Mouse (Mus musculus) neural tube, embryonic 14.5 days (tissue): ENCODE measurements around the gene Vmn2r116. TPM values are rescaled to one million over a fixed set of nuclear protein-coding genes. Genes with fewer than 3 reads are reported as not detected.
"Not testable (repeated sequence)": the region's sequence is repeated elsewhere in the genome, so short reads cannot be mapped to it uniquely, and the experiment has no call there.

Source experiments
- ATAC-seq: fragments of 200-750 bp; cut with Nextera tagmentation; 2 replicates; pipeline ENCODE4 v1.8.0; 2017; ENCODE audit warnings: low read depth, mild to moderate bottlenecking, moderate TSS enrichment, moderate library complexity
- H3K27ac ChIP-seq: fragments of 300-500 bp; sonication (generic); 2 replicates; pipeline ENCODE4 v1.5.1; 2014; ENCODE audit warnings: low read depth, mild to moderate bottlenecking, control low read depth, low read length, moderate library complexity, mixed read lengths
- H3K27me3 ChIP-seq: fragments of 300-500 bp; sonication (generic); 2 replicates; pipeline ENCODE4 v1.6.1; 2014; ENCODE audit warnings: low read length; ENCODE audit not compliant: control insufficient read depth, insufficient read depth
- H3K36me3 ChIP-seq: fragments of 300-500 bp; sonication (generic); 2 replicates; pipeline ENCODE4 v1.6.1; 2014; ENCODE audit warnings: low read length, mixed read lengths; ENCODE audit not compliant: control insufficient read depth, insufficient read depth
- H3K4me1 ChIP-seq: fragments of 300-500 bp; sonication (generic); 2 replicates; pipeline ENCODE4 v1.6.1; 2014; ENCODE audit warnings: low read length; ENCODE audit not compliant: control insufficient read depth, insufficient read depth
- H3K4me2 ChIP-seq: fragments of 300-500 bp; sonication (generic); 2 replicates; pipeline ENCODE4 v1.6.1; 2014; ENCODE audit warnings: mild to moderate bottlenecking, low read depth, low read length, control low read depth
- H3K4me3 ChIP-seq: fragments of 300-500 bp; sonication (generic); 2 replicates; pipeline ENCODE4 v1.5.1; 2014; ENCODE audit warnings: low read depth, low read length, control low read depth, mixed read lengths
- H3K9ac ChIP-seq: fragments of 300-500 bp; sonication (generic); replicated peaks from 2 replicates; pipeline ENCODE4 v1.6.1; 2014; ENCODE audit warnings: low read depth, mild to moderate bottlenecking, control low read depth, low read length, mixed read lengths
- H3K9me3 ChIP-seq: fragments of 300-500 bp; sonication (generic); 2 replicates; pipeline ENCODE4 v1.6.1; 2016; ENCODE audit warnings: low read length; ENCODE audit not compliant: control insufficient read depth
- WGBS: fragments of 180-500 bp; shearing (Covaris S2); extraction: QIAGEN DNeasy Blood & Tissue Kit; methylation state at CpG from one replicate; pipeline ENCODE4 v1.1.7; 2014; 5-methylcytosine and 5-hydroxymethylcytosine counted together
- polyA plus RNA-seq: library from polyadenylated mRNA; unstranded; fragments of >200 nt; fragmentation: Nextera tagmentation; extraction: Ambion mirVana; gene quantifications from 2 replicates; pipeline ENCODE4 v1.2.1, GENCODE M21; 2014

Gene Vmn2r116
- polyA plus RNA-seq: not detected in 2 replicates

DNA sequence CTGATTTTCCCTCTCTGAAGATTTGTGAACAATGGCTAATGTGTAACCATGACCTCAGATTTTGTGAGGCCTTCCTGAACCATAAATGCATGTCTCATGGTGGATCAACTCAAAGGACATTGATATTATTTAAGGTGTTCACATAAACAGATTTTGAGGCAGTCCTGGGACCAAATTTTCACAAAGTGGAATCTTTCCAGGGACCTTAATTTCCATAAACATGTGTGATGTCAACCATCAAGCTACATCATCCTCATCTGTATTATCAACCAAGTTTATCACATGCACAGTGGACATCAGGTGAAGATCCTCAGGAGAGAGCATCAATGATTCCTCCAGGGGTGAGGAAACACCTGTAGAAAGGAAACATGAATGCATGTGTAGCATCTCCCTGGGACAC, at the start of gene Vmn2r116:
TSS of gene Vmn2r116 (plus strand) at position 301 of the 400 bp plus-strand sequence.
- H3K4me2 ChIP-seq, H3K9ac ChIP-seq: not testable (repeated sequence)

DNA sequence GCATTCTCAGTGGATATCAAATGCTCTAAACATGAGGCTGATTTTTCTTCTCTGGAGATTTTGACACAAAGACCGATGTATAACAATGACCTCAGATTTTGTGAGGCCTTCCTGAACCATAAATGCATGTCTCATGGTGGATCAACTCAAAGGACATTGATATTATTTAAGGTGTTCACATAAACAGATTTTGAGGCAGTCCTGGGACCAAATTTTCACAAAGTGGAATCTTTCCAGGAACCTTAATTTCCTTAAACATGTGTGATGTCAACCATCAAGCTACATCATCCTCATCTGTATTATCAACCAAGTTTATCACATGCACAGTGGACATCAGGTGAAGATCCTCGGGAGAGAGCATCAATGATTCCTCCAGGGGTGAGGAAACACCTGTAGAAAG, 41.0 kb upstream of the Vmn2r116 start, which contains the start of gene Vmn2r115:
TSS of gene Vmn2r115 (plus strand) at position 301 of the 400 bp plus-strand sequence.
- H3K4me3 ChIP-seq, ATAC-seq: not testable (repeated sequence)
- WGBS: 64% methylated on average over 2 of the region's 2 CpGs

More for the DNA sequence above, at the start of gene Vmn2r116:
- not testable (repeated sequence) for H3K27ac ChIP-seq, H3K4me1 ChIP-seq, H3K4me3 ChIP-seq, ATAC-seq, H3K9me3 ChIP-seq, H3K36me3 ChIP-seq, H3K27me3 ChIP-seq

DNA sequence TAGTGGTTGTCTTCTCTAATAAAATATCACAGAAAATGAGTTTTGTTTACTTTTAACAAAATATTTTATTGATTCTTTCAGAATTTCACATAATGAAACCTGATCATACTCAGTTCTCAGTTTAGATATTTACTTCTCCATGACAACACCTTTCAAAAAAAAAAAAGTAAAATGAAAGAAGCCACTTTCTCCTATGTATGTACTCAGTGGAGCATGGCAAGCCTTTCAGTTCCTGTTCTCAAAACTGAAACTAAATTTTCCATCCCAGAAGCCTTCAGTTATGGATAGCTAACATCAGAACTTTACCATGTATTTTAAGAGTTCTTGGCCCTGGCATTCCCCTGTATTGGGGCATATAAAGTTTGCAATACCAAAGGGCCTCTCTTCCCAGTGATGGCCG, 32.8 kb upstream of the Vmn2r116 start:
- no peak overlapping the region for H3K4me3 ChIP-seq
- H3K9me3 ChIP-seq: no peaks in the 10 kb centered on the region
- no peaks in the 10 kb centered on the region for H3K27me3 ChIP-seq
- no peaks in the 10 kb centered on the region for H3K4me1 ChIP-seq
- H3K9ac ChIP-seq: no peak overlapping the region
- no peak overlapping the region for H3K4me2 ChIP-seq
- WGBS: 62% methylated on average over 1 of the region's 1 CpGs
- no peak overlapping the region for H3K27ac ChIP-seq
- no peaks in the 10 kb centered on the region for H3K36me3 ChIP-seq
- no peak for ATAC-seq

More for the DNA sequence above, 41.0 kb upstream of the Vmn2r116 start, which contains the start of gene Vmn2r115:
- H3K4me1 ChIP-seq, H3K9ac ChIP-seq, H3K27me3 ChIP-seq, H3K27ac ChIP-seq, H3K9me3 ChIP-seq, H3K36me3 ChIP-seq, H3K4me2 ChIP-seq: not testable (repeated sequence)

DNA sequence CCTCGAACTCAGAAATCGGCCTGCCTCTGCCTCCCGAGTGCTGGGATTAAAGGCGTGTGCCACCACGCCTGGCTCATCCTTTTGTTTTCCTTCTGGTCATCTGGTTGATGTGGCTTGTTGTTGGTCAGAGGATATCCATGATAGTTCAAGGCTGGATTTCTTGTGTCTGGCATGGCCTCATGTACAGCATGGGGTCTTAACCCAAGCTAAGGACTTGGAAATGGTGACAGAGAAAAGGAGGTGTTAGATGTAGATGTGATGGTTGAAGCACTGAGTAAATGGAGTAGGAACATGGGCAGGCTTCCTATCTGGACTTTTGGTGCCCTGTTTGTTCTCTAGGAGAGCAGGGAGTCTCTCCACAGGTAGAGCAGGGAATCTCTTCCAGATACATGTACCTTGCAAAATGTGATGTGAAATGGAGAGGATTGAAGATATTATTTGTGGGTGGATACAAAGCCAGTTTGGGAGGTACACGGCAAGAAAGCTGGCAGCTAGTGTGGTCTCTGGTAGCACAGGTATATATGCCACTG, 48.8 kb downstream of the Vmn2r116 start:
- Histone ChIP-seq H3K27me3 (no peaks in the 10 kb centered on the region), H3K27ac (no peak overlapping the region), H3K9me3 (peaks cover 9% of the 10 kb centered on the region), H3K4me2 (no peak overlapping the region), H3K9ac (no peak overlapping the region), H3K4me1 (no peaks in the 10 kb centered on the region), H3K4me3 (no peak overlapping the region), H3K36me3 (no peaks in the 10 kb centered on the region)
- ATAC-seq: no peak
- 81% methylated on average over 6 of the region's 6 CpGs for WGBS

Other genes starting within 250 kb of the Vmn2r116 start
- 30.6 and 32.6 TPM in 2 replicates for gene Zfp40, start 191.4 kb upstream of the Vmn2r116 start, polyA plus RNA-seq
- gene Vmn2r114, start 72.1 kb upstream of the Vmn2r116 start, polyA plus RNA-seq: not detected in 2 replicates
- not detected in 2 replicates for gene Vmn2r115, start 40.9 kb upstream of the Vmn2r116 start, polyA plus RNA-seq
- not detected in 2 replicates for gene Vmn2r117, start 95.1 kb downstream of the Vmn2r116 start, polyA plus RNA-seq
- gene Zfp213, start 179.6 kb downstream of the Vmn2r116 start, polyA plus RNA-seq: 16.9 and 19.8 TPM in 2 replicates
- 26.6 TPM in 2 replicates for gene Zfp13, start 214.9 kb downstream of the Vmn2r116 start, polyA plus RNA-seq
- not detected in 2 replicates for gene Zscan10, start 216.3 kb downstream of the Vmn2r116 start, polyA plus RNA-seq